Mouse (Mus musculus): ENCODE results near the gene Plppr3.

The Plppr3 gene

GRCm38 (mm10) chr10:79874290-79874862 lies at the start of gene Plppr3, which contains the start of gene Prtn3:
Plppr3 (minus strand) TSS chr10:79874634.
Prtn3 (plus strand) TSS chr10:79874476.
- no peak for DNase-seq (ENCODE audit: low spot score)

- no peak for DNase-seq (ENCODE audit: low spot score)
Measured at GRCm38 (mm10) chr10:79921572-79921971, 47.1 kb upstream of the Plppr3 start.

DNA sequence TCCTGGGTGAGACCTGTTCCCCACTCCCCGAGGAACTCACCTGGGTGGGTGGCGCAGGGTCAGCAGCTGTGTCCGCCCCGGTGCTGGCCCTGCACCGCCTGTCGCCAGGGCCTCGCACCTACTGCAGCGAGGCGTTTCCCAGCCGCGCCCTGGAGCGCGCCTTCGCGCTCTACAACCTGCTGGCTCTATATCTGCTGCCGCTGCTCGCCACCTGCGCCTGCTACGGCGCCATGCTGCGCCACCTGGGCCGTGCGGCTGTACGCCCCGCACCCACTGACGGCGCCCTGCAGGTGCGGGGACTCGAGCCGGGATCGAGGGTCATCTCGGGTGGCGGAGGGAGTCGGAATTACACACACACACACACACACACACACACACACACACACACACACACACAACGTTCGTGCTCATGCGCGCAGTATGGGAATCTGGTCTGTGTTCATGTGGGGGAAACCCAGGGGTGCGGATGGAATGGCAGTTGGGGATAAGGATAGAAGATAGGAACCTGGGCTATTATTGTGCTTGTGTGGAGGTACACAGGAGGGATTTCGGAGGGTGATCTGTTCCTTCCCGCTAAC lies 46.6 kb upstream of the Plppr3 start, which contains the start of gene R3hdm4:
Gene R3hdm4 (minus strand): TSS at position 251 of the 578 bp plus-strand sequence.
- DNase-seq (ENCODE audit: low spot score), result no peak

DNA sequence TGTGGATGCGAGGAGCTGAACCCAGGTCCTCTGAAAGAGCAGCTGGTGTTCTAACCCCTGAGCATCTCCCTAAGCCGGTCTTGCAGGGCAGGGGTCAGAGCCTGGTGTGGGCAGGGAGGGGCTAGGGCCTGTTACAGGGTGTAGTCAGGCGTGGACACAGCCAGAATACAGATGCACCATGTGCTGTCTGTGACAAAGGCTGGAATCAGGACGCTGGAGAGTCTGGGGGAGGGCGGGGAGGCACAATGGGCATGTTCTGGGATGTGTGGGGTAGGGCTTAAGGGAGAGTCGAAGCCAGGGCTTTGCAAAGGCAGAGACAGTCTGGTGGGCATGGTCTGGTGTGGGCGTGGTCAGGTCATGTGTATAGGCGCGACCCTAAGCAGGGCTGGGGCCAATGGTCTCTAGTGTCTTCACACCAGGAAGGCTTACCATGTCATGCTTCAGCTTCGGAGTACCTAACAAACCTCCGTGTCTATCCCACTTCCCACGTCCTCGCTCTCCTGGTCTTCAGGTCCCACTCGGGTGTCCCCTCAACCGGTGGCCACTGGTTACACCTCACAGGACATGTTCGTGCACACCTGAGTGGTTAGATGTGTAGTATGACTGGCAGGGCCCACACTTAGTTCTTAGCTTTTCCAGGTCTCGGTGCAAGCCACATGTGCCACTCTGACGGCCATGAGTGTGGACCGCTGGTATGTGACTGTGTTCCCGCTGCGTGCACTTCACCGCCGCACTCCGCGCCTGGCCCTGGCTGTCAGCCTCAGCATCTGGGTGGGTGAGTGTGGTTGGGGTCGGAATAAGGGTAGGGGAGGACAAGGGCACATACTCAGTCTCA lies 45.8 kb upstream of the Plppr3 start:
- DNase-seq (ENCODE audit: low spot score), result no peak

DNA sequence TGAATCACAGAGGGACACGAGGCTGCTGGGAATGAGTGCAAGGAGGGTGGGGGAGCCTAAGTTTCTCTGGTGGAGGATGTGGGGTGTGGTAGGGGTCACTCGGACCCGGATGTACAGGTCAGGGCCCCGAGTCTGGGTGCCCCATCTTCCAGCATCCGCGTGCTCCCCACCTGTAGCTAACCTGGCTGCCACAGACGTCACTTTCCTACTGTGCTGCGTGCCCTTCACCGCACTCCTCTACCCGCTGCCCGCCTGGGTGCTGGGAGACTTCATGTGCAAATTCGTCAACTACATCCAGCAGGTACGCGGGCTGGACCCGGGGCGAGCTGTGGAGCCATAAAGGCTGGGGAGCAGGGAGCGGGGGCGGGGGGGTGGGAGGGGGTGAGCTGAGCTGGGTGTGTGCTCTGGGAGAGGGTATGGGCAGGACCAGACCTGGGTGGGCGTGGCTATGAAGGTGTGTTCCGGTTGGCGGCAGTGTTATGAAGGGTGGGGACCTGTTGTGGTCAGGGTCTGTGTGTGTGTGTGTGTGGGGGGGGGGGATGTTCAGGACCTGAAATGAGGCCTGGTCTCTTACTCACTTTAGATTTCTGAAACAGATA lies 44.9 kb upstream of the Plppr3 start:
- no peak for DNase-seq (ENCODE audit: low spot score)

DNA sequence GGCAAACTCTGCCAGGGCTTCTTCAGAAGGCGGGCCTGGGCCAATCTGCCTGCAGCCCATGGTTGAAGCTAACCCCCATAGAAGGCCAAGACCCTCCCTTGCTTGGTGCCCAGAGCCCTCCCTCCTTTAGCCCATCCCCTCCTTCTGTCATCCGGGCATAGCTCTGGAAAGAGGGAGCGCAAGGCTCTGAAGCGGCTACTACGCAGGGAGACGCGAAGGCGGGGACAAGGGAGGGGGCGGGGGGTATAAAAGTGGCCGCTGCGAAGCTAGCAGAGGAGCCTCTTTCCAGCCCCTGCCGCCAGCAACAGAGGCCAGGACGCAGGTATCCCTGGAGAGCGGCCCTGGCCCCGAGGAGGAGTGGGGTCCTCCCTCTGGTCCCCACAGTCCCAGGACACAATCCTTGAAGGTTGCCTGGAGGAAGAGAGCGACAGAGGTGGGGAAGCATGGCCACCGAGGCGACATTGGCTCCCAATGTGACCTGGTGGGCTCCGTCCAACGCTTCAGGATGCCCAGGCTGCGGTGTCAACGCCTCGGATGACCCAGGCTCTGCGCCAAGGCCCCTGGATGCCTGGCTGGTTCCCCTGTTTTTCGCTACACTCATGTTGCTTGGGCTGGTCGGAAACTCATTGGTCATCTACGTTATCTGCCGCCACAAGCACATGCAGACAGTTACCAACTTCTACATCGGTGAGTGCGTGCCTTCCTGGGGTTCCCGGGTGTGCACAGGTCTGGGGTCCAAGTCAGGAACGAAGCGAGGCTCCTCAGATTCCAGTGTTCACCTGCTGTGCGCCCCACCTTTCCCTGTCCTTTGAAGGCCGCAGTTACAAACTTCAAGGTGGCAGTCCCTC lies 44.0 kb upstream of the Plppr3 start:
- DNase-seq (ENCODE audit: low spot score), result no peak

DNA sequence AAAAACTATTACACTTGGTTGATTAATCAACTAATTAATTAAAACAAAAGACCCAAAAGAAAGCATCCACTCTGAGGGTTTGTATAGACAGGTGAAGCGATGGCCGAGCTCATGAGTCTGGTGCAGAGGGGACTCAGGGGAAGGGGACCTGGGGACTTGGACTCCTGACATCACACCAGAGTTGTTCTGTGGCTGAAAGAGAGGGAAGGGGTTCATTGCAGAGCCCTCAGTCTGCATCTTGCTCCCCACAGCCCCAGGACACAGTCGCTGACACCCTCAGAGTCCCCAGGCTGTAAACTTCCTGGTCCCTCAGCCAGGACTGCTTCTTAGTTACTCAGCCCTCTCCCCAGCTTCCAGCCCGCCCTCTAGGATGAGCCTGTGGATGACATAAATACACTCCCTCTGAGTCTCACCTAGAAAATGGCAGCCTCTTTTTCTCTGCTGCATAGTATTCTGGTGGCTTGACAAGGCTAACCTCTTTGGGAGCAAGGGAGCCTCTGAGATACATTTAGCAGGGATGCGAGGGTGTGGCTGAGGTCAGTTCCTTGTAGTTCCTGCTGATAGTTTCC lies 43.2 kb upstream of the Plppr3 start:
- DNase-seq (ENCODE audit: low spot score), result no peak

GRCm38 (mm10) chr10:79916808-79917531 lies 42.5 kb upstream of the Plppr3 start, which contains the start of gene Kiss1r:
Kiss1r (plus strand) TSS chr10:79916971.
- peak; percentile 73 for DNase-seq (ENCODE audit: low spot score)

GRCm38 (mm10) chr10:79916081-79916480 lies 41.6 kb upstream of the Plppr3 start:
- no peak for DNase-seq (ENCODE audit: low spot score)

- DNase-seq (ENCODE audit: low spot score), result no peak
Measured at GRCm38 (mm10) chr10:79914948-79915596, 40.6 kb upstream of the Plppr3 start.

GRCm38 (mm10) chr10:79914131-79914947 lies 39.9 kb upstream of the Plppr3 start:
- DNase-seq (ENCODE audit: low spot score), result no peak

- no peak for DNase-seq (ENCODE audit: low spot score)
Measured at GRCm38 (mm10) chr10:79912412-79912811, 38.0 kb upstream of the Plppr3 start.

- no peak for DNase-seq (ENCODE audit: low spot score)
Measured at GRCm38 (mm10) chr10:79910556-79910955, 36.1 kb upstream of the Plppr3 start, which contains the start of gene Gm26602. Gm26602 (plus strand) TSS chr10:79910856.

DNA sequence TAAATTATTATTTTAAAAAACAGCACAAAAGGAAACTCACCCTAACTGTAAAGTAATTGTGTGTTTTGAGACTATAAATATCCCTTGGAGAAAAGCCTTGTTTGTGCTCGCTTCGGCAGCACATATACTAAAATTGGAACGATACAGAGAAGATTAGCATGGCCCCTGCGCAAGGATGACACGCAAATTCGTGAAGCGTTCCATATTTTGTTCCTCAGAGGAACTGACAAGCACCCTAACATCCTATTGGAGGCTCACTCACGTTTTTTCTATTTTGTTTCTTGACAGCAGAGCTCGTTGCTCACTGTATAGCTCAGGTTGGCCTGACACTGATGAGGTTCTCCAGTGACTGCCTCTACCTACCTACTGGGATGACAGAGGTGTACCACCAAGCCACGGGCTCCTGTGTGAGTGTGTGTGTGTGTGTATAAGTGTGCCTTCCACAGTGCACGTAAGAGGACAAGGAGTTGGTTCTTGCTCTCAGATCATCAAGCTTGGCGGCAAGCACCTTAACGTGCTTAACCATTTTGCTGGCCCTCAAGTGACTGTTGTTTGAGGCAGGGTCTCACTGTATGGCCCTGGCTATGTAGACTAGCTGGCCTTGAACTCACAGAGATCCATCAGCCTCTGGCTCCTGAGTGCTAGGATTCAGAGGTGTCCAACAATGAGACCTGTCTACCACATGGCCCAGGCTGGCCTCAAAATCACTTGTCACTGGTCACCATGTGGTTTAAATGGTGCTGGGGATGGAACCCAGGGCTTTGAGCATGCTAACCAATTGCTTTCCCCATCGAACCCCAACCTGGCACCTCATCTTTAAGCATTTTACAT lies 34.9 kb upstream of the Plppr3 start:
- peak; percentile 45 for DNase-seq (ENCODE audit: low spot score)

DNA sequence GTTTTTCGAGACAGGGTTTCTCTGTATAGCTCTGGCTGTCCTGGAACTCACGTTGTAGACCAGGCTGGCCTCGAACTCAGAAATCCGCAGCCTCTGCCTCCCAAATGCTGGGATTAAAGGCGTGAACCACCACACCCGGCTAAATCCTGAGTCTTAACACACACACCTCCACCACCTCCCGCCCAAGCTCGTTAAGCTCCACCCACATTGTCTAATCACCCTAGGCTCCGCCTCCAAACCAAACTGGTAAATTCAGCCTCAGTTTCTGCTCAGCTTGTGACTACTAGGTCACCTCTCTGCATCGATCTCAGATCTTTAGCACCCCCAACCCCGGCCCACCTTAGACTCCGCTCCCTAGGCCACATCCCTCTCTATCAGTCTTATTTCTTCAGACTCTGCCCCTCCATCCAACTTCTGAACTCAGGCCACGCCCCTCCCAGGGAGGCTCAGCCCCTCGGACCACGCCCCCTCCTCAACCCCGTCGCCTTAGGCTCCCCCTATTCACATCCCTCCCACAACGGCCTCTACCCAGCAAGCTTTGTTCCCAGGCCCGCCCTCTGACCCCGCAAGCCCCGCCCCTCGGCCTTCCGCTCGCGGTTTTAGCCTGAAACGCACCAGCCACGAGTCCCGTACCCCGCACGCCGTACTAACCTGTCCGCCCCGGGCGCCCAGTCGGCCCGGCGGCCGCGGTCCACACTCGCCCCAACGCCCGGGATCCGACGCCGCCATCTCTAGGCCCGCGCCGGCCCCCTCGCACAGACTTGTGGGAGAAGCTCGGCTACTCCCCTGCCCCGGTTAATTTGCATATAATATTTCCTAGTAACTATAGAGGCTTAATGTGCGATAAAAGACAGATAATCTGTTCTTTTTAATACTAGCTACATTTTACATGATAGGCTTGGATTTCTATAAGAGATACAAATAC lies 34.0 kb upstream of the Plppr3 start, which contains the start of gene Med16:
Gene Med16 (minus strand): TSS at position 757 of the 925 bp plus-strand sequence.
- peak; percentile 97 for DNase-seq (ENCODE audit: low spot score)

DNA sequence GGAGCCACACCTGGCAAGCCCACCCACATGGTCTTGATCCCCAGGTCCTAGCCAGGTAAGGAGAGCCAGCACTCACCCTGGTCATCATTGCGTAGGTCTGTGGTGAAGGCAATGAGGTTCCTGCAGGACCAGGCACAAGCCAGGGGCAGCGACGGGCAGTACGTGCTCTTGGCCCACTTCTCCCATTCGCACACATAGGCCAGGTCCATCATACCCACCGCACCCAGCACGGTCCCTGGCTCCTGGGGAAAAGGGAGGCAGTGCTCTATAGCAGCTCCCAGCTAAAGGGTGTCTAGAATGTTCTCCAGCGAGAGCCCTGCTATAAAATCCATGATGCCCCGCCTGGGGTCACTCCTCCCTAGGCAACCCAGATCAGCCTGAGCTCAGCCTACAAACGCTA lies 33.0 kb upstream of the Plppr3 start:
- no peak for DNase-seq (ENCODE audit: low spot score)

- DNase-seq (ENCODE audit: low spot score), result no peak
Measured at GRCm38 (mm10) chr10:79906712-79907111, 32.3 kb upstream of the Plppr3 start.
